Mouse (Mus musculus) hindbrain, postnatal 0 days (tissue): Measurements from ENCODE around the gene Tyk2. TPM values are rescaled to one million over a fixed set of nuclear protein-coding genes. Genes with fewer than 3 reads are reported as not detected.
A peak's percentile ranks its signal among the peaks of the same experiment; 100 is the strongest.

Experiments
- ATAC-seq: fragments of 200-750 bp; cut with Nextera tagmentation; 2 replicates; pipeline ENCODE4 v1.8.0; 2017; ENCODE audit warnings: mild to moderate bottlenecking, moderate TSS enrichment, moderate library complexity
- DNase-seq: peaks from one replicate; pipeline ENCODE4 v3.0.0-alpha.2; 2015; ENCODE audit warnings: low spot score
- H3K27ac ChIP-seq: fragments of 300-500 bp; sonication (generic); 2 replicates; pipeline ENCODE4 v1.5.1; 2014; ENCODE audit warnings: mild to moderate bottlenecking
- H3K27me3 ChIP-seq: fragments of 300-500 bp; sonication (generic); 2 replicates; pipeline ENCODE4 v1.6.1; 2014; ENCODE audit warnings: low read length, mixed read lengths; ENCODE audit not compliant: insufficient read depth
- H3K36me3 ChIP-seq: fragments of 300-500 bp; sonication (generic); 2 replicates; pipeline ENCODE4 v1.6.1; 2014; ENCODE audit warnings: low read length, mixed read lengths; ENCODE audit not compliant: insufficient read depth
- H3K4me1 ChIP-seq: fragments of 300-500 bp; sonication (generic); 2 replicates; pipeline ENCODE4 v1.6.1; 2014; ENCODE audit warnings: antibody characterized with exemption, low read length, mixed read lengths; ENCODE audit not compliant: insufficient read depth
- H3K4me2 ChIP-seq: fragments of 300-500 bp; sonication (generic); 2 replicates; pipeline ENCODE4 v1.6.1; 2014; ENCODE audit warnings: low read depth, mild to moderate bottlenecking, low read length, moderate library complexity, mixed read lengths
- H3K4me3 ChIP-seq: fragments of 300-500 bp; sonication (generic); 2 replicates; pipeline ENCODE4 v1.5.1; 2014; ENCODE audit warnings: low read length
- H3K9ac ChIP-seq: fragments of 300-500 bp; sonication (generic); replicated peaks from 2 replicates; pipeline ENCODE4 v1.6.1; 2014; ENCODE audit warnings: mild to moderate bottlenecking, low read length, moderate library complexity, mixed read lengths
- H3K9me3 ChIP-seq: fragments of 300-500 bp; sonication (generic); 2 replicates; pipeline ENCODE4 v1.6.1; 2016; ENCODE audit warnings: low read length, mixed read lengths
- CTCF ChIP-seq: IDR thresholded peaks from 2 replicates; pipeline ENCODE4 v1.5.1; 2016; ENCODE audit warnings: antibody characterized with exemption, control low read depth, low read depth
- WGBS: fragments of 180-500 bp; shearing (Covaris S2); extraction: QIAGEN DNeasy Blood & Tissue Kit; methylation state at CpG from one replicate; pipeline ENCODE4 v1.1.7; 2014; 5-methylcytosine and 5-hydroxymethylcytosine counted together
- polyA plus RNA-seq: library from polyadenylated mRNA; unstranded; fragments of >200 nt; fragmentation: Nextera tagmentation; extraction: Ambion mirVana; gene quantifications from 2 replicates; pipeline ENCODE4 v1.2.1, GENCODE M21; 2015
- total RNA-seq: library from RNA; depleted of rRNA; stranded (reverse); fragments of >200 nt; gene quantifications from 2 replicates; pipeline ENCODE4 v1.2.3, GENCODE M21; 2014

The Tyk2 gene
- total and polyA plus RNA-seq, 2 experiments from 2014 or later = 5.7 to 15.4 TPM

DNA sequence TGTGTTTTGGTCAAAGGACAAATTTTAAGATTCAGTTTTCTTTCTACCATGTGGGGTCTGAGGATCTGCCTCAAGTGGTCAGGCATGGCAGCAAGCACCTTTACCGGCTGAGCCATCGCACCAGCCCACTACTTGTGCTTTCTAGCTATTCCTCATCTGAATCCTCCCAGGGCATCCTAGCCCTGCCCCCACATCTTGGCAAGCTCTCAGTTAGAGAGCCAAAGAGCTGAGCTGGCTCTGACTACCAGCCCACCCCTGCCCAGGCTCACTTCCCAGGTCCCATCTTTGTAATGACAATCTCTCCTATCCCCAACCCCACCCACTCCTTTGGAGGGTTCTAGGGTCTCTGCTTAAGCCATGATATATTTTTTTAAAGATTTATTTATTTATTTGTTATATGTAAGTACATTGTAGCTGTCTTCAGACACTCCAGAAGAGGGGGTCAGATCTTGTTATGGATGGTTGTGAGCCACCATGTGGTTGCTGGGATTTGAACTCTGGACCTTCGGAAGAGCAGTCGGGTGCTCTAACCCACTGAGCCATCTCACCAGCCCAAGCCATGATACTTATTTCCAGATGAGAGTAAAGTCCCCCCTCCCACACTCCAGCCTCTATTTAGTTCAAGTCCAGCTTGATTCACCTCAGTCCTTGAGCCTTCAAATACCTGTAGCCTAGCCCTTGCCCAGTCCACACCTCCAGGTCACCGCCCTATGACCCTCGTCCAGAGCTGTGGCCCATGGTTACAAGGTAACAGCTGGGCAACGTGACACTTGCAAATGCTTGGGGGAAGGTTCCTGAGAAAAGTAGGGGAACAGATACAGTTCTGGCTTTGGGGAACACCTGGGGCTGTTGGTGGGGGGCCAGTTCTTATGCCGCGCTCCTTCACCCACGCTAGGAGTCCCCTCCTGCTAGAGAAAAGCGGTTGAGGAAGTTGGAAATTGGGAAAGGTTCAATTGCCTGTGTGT is 32.3 kb upstream of the Tyk2 start:
- no peak for TF ChIP-seq CTCF

DNA sequence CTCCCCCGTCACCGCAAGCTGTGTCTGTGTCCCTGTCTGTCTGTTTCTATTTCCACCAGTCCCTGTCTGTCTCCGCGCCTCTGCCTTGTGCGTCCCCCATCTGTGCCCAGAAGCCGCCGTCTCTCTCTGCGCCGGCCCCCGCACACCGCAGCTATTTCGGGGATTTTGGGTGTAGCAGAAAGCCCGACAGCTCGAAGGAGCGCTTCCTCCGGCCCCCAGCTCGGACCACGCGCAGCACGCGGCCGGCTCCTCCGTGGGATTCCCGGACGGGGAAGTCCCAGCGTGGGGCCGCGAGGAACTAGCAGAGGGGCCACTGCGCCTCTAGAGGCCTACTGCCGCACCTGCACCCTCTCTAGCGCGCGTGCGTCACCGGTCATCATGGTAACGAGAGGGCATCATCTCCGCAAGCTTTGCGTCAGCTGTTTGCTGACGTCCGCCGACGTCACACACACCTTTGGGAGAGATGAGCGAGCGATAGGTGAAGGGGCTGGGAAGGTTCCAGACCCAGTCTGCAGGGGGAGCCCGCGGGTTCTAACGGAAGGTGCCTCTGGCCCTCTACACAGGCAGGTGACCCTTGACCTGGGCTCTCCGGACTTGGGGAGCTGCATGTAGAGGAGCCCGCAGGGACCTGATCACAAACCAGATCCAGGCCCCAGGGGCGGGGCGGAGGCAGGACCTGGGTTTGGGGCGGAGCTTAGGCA is 30.3 kb upstream of the Tyk2 start:
- peak; percentile 93 for TF ChIP-seq CTCF
- peak overlapping the region; percentile 45 for H3K4me3 ChIP-seq
- ATAC-seq (peak; percentile 67), DNase-seq (peak; percentile 92)
- no peaks in the 10 kb centered on the region for H3K36me3 ChIP-seq
- peaks cover 24% of the 10 kb centered on the region for H3K27me3 ChIP-seq
- H3K4me1 ChIP-seq = peaks cover 5% of the 10 kb centered on the region; the same call in 1 of the 2 replicates
- H3K9me3 ChIP-seq = no peaks in the 10 kb centered on the region
- peak overlapping the region; percentile 43 for H3K9ac ChIP-seq
- WGBS = under 1% methylated on average over 52 of the region's 52 CpGs
- H3K27ac ChIP-seq = no peak overlapping the region
- peak overlapping the region; percentile 70 for H3K4me2 ChIP-seq

More for the DNA sequence above, 32.3 kb upstream of the Tyk2 start:
- Histone ChIP-seq H3K4me3 (peak overlapping the region; percentile 17; the same call in 1 of the 2 replicates), H3K36me3 (no peaks in the 10 kb centered on the region), H3K4me1 (peaks cover 5% of the 10 kb centered on the region; the same call in 1 of the 2 replicates), H3K9ac (no peak overlapping the region), H3K27me3 (peaks cover 32% of the 10 kb centered on the region), H3K4me2 (peak overlapping the region; percentile 36; the same call in 1 of the 2 replicates), H3K9me3 (no peaks in the 10 kb centered on the region), H3K27ac (no peak overlapping the region)
- 39% methylated on average over 11 of the region's 11 CpGs for WGBS
- ATAC-seq = no peak
- peak; percentile 39 for DNase-seq

DNA sequence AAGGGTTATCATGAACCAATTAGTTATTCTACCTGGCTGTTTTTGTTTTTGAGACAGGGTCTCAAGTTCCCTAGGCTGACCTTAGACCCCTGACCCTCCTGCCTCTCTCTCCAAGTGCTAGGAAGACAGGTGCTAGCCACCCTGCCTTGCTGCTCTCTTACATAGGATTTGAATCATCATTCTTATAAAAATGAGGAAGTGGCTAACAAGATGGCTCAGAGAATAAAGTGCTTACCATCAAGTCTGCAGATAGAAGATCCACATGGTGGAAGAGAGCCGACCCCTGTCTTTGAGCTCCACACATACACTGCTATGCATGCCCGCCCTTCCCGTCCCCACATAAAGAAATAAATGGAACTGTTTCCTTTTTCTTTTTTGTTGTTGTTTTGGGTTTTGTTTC is 23.7 kb upstream of the Tyk2 start:
- DNase-seq (no peak), ATAC-seq (no peak)
- H3K4me1 ChIP-seq = no peaks in the 10 kb centered on the region
- no peaks in the 10 kb centered on the region for H3K36me3 ChIP-seq
- H3K27ac ChIP-seq = no peak overlapping the region
- TF ChIP-seq CTCF = no peak
- H3K4me3 ChIP-seq = no peak overlapping the region
- no peak overlapping the region for H3K4me2 ChIP-seq
- no peaks in the 10 kb centered on the region for H3K9me3 ChIP-seq
- WGBS = 85% methylated on average over 3 of the region's 3 CpGs
- H3K9ac ChIP-seq = no peak overlapping the region
- H3K27me3 ChIP-seq = peaks cover 4% of the 10 kb centered on the region; the same call in 1 of the 2 replicates

DNA sequence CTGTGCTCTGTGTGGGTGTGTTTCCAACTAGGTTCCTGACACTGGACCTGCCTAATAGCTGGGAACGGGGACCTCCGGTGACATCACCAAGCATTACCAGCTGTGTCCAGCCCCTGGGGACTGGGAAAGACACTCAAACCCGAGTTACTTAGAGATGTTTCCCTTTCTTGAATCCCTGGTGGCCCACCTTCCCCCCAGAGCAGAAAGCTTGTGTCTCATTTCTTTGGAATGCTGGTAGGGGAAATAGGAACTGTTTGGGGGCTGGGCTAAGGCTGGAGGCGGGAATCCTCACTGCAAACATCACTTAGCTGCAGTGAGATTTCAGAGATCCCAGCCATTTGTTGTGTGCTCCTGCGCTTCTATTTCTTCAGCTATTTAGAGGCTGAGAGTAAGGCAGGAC is 22.8 kb upstream of the Tyk2 start:
- Histone ChIP-seq H3K4me3 (no peak overlapping the region; the same call in 1 of the 2 replicates), H3K4me2 (peak overlapping the region; percentile 46), H3K9me3 (no peaks in the 10 kb centered on the region), H3K4me1 (peaks cover 3% of the 10 kb centered on the region), H3K36me3 (no peaks in the 10 kb centered on the region), H3K27ac (no peak overlapping the region), H3K9ac (no peak overlapping the region), H3K27me3 (peaks cover 4% of the 10 kb centered on the region; the same call in 1 of the 2 replicates)
- ATAC-seq (no peak), DNase-seq (no peak)
- 18% methylated on average over 5 of the region's 5 CpGs for WGBS
- no peak for TF ChIP-seq CTCF

DNA sequence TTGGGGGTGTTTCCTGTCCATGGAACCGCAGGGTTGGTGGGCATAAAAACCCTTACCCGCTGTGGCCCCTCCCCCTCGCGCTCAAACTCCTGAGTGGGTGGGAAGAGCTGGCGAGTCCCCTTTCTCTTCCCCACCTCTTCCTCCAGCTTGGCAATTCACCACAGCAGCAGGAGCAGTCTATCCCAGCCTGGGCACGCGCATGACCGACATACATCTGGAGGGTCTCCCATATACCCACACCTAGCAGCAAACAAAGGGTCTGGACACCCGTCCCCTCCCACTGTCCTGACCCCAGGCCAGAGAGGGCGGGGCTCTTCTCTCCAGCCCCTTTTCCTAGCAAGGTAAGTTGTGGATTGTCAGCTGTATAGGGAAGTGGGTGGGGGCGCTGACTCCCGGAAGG is 22.3 kb upstream of the Tyk2 start:
- 7% methylated on average over 12 of the region's 12 CpGs for WGBS
- no peak for TF ChIP-seq CTCF
- no peak overlapping the region for H3K9ac ChIP-seq

DNA sequence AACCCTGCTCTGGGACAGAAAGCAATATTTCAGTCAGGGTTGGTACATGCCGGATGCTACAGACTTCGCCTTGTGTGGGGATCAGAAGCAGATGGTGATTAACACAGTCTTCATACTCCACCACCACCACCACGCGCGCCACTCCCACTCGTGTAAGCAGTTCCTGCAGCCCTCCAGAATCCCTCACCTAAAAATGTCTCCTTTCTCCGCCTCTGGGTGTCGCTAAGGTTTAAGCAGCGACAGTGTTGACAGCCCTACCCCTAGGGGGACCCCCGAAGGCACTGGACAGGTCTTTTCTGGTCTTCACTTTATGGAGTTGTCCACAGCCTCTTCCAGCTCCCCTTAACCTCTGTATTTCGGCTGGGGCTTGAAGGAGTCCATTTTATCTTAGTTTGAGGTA is 21.7 kb upstream of the Tyk2 start:
- H3K27me3 ChIP-seq = peaks cover 4% of the 10 kb centered on the region; the same call in 1 of the 2 replicates
- H3K9ac ChIP-seq = no peak overlapping the region
- DNase-seq (peak; percentile 76), ATAC-seq (no peak)
- H3K27ac ChIP-seq = no peak overlapping the region
- no peaks in the 10 kb centered on the region for H3K36me3 ChIP-seq
- no peaks in the 10 kb centered on the region for H3K9me3 ChIP-seq
- 5% methylated on average over 11 of the region's 11 CpGs for WGBS
- peak; percentile 84 for TF ChIP-seq CTCF
- H3K4me2 ChIP-seq = peak overlapping the region; percentile 46
- H3K4me3 ChIP-seq = 0 out of 2 replicates have a peak overlapping the region, but pooled peaks have one; percentile 1
- peaks cover 11% of the 10 kb centered on the region for H3K4me1 ChIP-seq

More for the DNA sequence above, 22.3 kb upstream of the Tyk2 start:
- peak overlapping the region; percentile 46 for H3K4me2 ChIP-seq
- peaks cover 4% of the 10 kb centered on the region; the same call in 1 of the 2 replicates for H3K27me3 ChIP-seq
- H3K9me3 ChIP-seq = no peaks in the 10 kb centered on the region
- peak overlapping the region; percentile 1 for H3K4me3 ChIP-seq
- no peaks in the 10 kb centered on the region for H3K36me3 ChIP-seq
- ATAC-seq (no peak), DNase-seq (no peak)
- H3K4me1 ChIP-seq = peaks cover 8% of the 10 kb centered on the region
- no peak overlapping the region for H3K27ac ChIP-seq
